Mouse (Mus musculus) C2C12 (cell line): ENCODE data around the gene Clns1a. TPM values are rescaled to one million over a fixed set of nuclear protein-coding genes. Genes with fewer than 3 reads are reported as not detected.

Experiments used
- H3K27me3 ChIP-seq: one replicate; pipeline ENCODE4 v1.6.1; 2011; ENCODE audit not compliant: control insufficient read depth, insufficient read depth, insufficient read length
- H3K36me3 ChIP-seq: one replicate; pipeline ENCODE4 v1.6.1; 2011; ENCODE audit not compliant: control insufficient read depth, insufficient read depth
- H3K4me3 ChIP-seq: one replicate; pipeline ENCODE4 v1.5.1; 2011; ENCODE audit warnings: mild to moderate bottlenecking, control low read depth; ENCODE audit not compliant: poor library complexity, insufficient read depth, severe bottlenecking
- H3K79me2 ChIP-seq: one replicate; pipeline ENCODE4 v1.6.1; 2011; ENCODE audit not compliant: control insufficient read depth, insufficient read depth
- H3K79me3 ChIP-seq: one replicate; pipeline ENCODE4 v1.6.1; 2011; ENCODE audit warnings: low read depth, control low read depth
- H3ac ChIP-seq: one replicate; pipeline ENCODE3; 2011; ENCODE audit warnings: low read depth; ENCODE audit not compliant: control insufficient read depth, insufficient read length
- CEBPB ChIP-seq: IDR thresholded peaks from one replicate; pipeline ENCODE4 v1.6.1; 2011; ENCODE audit warnings: low read depth, mild to moderate bottlenecking, control low read depth, moderate library complexity
- CTCF ChIP-seq: IDR thresholded peaks from one replicate; pipeline ENCODE4 v1.5.1; 2011; ENCODE audit not compliant: control insufficient read depth, insufficient read depth, insufficient read length
- FOSL1 ChIP-seq: IDR thresholded peaks from one replicate; pipeline ENCODE4 v1.8.0; 2011; ENCODE audit warnings: mild to moderate bottlenecking, low read length; ENCODE audit not compliant: poor library complexity, insufficient read depth, severe bottlenecking
- MAX ChIP-seq: IDR thresholded peaks from one replicate; pipeline ENCODE4 v1.6.1; 2011; ENCODE audit warnings: mild to moderate bottlenecking, control low read depth
- MYOD1 ChIP-seq: IDR thresholded peaks from one replicate; pipeline ENCODE4 v1.6.1; 2011; ENCODE audit warnings: low read depth; ENCODE audit not compliant: control insufficient read depth, insufficient read length
- MYOG ChIP-seq: IDR thresholded peaks from one replicate; pipeline ENCODE4 v1.6.1; 2011; ENCODE audit not compliant: control insufficient read depth, insufficient read length; ENCODE audit errors: extremely low read depth
- USF1 ChIP-seq: IDR thresholded peaks from one replicate; pipeline ENCODE4 v1.6.1; 2011; ENCODE audit warnings: low read depth, mild to moderate bottlenecking, control low read depth, moderate library complexity
- polyA plus RNA-seq: library from polyadenylated mRNA; unstranded; fragments of >200 nt; fragmentation: generic; extraction: Trizol; gene quantifications from one replicate; pipeline ENCODE4 v1.2.1, GENCODE M21; 2012; ENCODE audit warnings: missing spikeins

Gene Clns1a
- polyA plus RNA-seq, 1 experiment, result 66.5 TPM

GRCm38 (mm10) chr7:97728666-97729614, 32.5 kb downstream of the Clns1a start:
- Histone ChIP-seq H3K27me3 (no peaks in the 10 kb centered on the region), H3K79me3 (no peaks in the 10 kb centered on the region), H3K36me3 (no peaks in the 10 kb centered on the region), H3K79me2 (no peaks in the 10 kb centered on the region), H3K4me3 (no peak overlapping the region), H3ac (no peak overlapping the region)
- TF ChIP-seq FOSL1, result no peak
- TF ChIP-seq MAX, result no peak
- TF ChIP-seq CEBPB, result no peak
- no peak for TF ChIP-seq USF1
- TF ChIP-seq MYOG, result no peak
- TF ChIP-seq MYOD1, result no peak
- no peak for TF ChIP-seq CTCF

DNA sequence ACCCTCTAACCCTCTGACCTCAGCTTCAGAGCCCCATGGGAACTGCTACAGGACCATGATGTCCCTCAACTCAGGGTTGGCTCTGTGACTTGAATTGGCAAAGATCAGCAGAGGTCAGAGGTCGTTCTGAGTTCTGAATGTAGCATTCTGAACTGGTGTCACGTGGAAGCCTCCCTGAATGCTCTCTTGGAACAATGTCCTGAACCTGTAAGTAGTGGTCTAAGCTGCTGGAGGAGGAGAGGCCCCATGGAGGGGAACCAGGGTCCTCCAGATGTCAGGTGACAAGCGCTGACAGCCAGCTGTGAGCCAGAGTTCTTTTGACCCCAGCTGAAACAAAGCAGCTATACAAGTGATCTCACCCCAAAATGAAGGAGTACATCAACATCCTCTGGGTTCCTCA, 34.0 kb downstream of the Clns1a start:
- Histone ChIP-seq H3K79me2 (no peaks in the 10 kb centered on the region), H3K36me3 (no peaks in the 10 kb centered on the region), H3K27me3 (no peaks in the 10 kb centered on the region), H3ac (no peak overlapping the region), H3K79me3 (no peaks in the 10 kb centered on the region), H3K4me3 (no peak overlapping the region)
- TF ChIP-seq CTCF (no peak), MAX (no peak), MYOD1 (no peak), FOSL1 (no peak), USF1 (no peak), CEBPB (no peak), MYOG (no peak)

GRCm38 (mm10) chr7:97733606-97734005, 37.2 kb downstream of the Clns1a start:
- H3ac ChIP-seq, result no peak overlapping the region
- H3K36me3 ChIP-seq, result no peaks in the 10 kb centered on the region
- H3K27me3 ChIP-seq, result no peaks in the 10 kb centered on the region
- TF ChIP-seq MAX (no peak), USF1 (no peak), CTCF (no peak), MYOG (no peak), FOSL1 (no peak), MYOD1 (no peak), CEBPB (no peak)
- no peaks in the 10 kb centered on the region for H3K79me2 ChIP-seq
- no peaks in the 10 kb centered on the region for H3K79me3 ChIP-seq
- H3K4me3 ChIP-seq, result no peak overlapping the region

DNA sequence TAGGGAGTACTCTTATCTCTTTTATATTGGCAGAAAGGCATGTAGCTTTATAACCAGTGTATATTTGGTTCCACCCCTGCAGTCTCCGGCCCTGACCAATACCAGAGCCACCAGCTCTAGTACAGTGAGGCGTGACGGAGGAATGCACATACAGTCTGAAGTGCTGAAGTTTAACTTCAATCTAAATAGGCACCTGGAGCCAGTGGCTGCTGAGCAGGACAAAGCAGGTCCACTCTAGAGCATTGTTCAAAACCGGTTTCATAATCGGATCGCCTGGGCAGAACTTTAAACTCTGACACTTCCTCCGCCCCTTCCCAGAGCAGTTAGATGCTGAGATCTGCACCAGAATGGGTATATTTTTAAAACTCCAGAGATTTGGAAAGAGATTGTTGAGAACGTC, 38.6 kb downstream of the Clns1a start:
- Histone ChIP-seq H3K79me3 (no peaks in the 10 kb centered on the region), H3K36me3 (no peaks in the 10 kb centered on the region), H3ac (no peak overlapping the region), H3K27me3 (no peaks in the 10 kb centered on the region), H3K4me3 (no peak overlapping the region), H3K79me2 (no peaks in the 10 kb centered on the region)
- no peak for TF ChIP-seq CTCF
- no peak for TF ChIP-seq MAX
- TF ChIP-seq CEBPB, result no peak
- TF ChIP-seq FOSL1, result no peak
- TF ChIP-seq MYOD1, result no peak
- no peak for TF ChIP-seq USF1
- TF ChIP-seq MYOG, result no peak

DNA sequence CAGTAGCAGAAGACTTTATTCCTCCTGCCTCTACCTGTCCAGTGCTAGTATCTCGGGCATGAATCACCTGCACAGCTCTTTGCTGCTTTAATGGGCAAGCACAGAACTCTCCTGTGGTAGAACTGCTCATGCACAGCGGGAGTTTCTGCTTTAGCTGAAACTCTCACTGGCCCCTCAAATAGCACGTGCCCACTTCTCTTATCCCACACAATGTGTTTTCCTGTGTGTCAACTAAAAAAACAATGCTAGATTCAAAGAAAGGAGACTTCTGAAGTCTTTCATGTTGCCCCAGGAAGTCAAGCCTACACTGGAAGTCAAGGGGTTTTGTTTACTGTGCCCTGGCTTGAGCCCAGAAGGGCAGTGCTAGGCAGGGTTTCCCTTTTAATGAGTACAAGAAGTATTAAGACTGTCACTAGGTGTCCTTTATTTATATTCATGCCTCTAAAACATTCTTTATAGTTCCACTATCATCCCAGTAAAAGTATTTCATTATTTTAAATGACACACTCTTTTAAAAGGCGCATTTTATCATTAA, 39.5 kb downstream of the Clns1a start:
- H3ac ChIP-seq, result no peak overlapping the region
- H3K79me2 ChIP-seq, result no peaks in the 10 kb centered on the region
- no peak overlapping the region for H3K4me3 ChIP-seq
- no peaks in the 10 kb centered on the region for H3K79me3 ChIP-seq
- TF ChIP-seq MYOG, result no peak
- no peak for TF ChIP-seq CTCF
- TF ChIP-seq CEBPB, result no peak
- TF ChIP-seq MYOD1, result no peak
- TF ChIP-seq USF1, result no peak
- no peak for TF ChIP-seq MAX
- no peak for TF ChIP-seq FOSL1
- H3K36me3 ChIP-seq, result no peaks in the 10 kb centered on the region
- no peaks in the 10 kb centered on the region for H3K27me3 ChIP-seq

DNA sequence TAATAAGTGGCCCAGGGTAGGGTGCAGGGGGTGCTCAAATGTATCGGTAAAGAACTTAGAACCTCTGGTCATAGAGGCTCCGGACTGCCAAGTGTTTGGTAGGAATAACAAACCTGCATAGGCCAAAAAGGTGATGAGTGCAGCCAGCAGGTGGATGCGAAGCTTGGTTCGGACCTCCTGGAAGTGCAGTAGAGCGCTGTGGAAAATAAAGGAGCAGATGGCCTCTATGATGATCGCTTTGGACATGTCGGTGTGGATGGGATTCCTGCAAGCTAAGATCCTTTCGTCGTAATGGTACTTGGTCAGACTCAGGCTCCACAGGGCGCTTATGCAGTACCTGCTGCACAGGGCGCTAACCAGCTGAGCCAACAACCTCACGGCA, 40.8 kb downstream of the Clns1a start:
- H3K36me3 ChIP-seq, result no peaks in the 10 kb centered on the region
- no peak overlapping the region for H3ac ChIP-seq
- no peak for TF ChIP-seq CEBPB
- no peak for TF ChIP-seq MYOG

More for the DNA sequence above, 40.8 kb downstream of the Clns1a start:
- no peaks in the 10 kb centered on the region for H3K79me2 ChIP-seq
- H3K4me3 ChIP-seq, result no peak overlapping the region
- no peaks in the 10 kb centered on the region for H3K79me3 ChIP-seq
- no peaks in the 10 kb centered on the region for H3K27me3 ChIP-seq
